Mouse (Mus musculus) CH12.LX (cell line): ENCODE measurements around the gene Prps1l1. TPM values are rescaled to one million over a fixed set of nuclear protein-coding genes. Genes with fewer than 3 reads are reported as not detected.

Experiments used
- DNase-seq: peaks from one replicate; pipeline ENCODE4 v3.0.0-alpha.2; 2013; ENCODE audit errors: extremely low read depth
- H3K27ac ChIP-seq: 2 replicates; pipeline ENCODE4 v1.5.1; 2012; ENCODE audit warnings: low read depth, mild to moderate bottlenecking, control low read depth, moderate library complexity; ENCODE audit not compliant: insufficient read depth
- H3K27me3 ChIP-seq: replicated peaks from 2 replicates; pipeline ENCODE3; 2012; ENCODE audit warnings: inconsistent platforms
- H3K36me3 ChIP-seq, 2 experiments: replicated peaks in 1 of 2; 2 replicates each; pipeline versions ENCODE3 to v1.6.1; 2012; ENCODE audit warnings: inconsistent platforms in 1 of 2, low read length in 1 of 2, mild to moderate bottlenecking in 1 of 2, mixed read lengths in 1 of 2, moderate library complexity in 1 of 2; ENCODE audit not compliant: control insufficient read depth in 1 of 2, insufficient read depth in 1 of 2
- H3K4me1 ChIP-seq, 2 experiments: 2 replicates each; pipeline ENCODE4 v1.6.1; 2012; ENCODE audit warnings: inconsistent platforms in 1 of 2, moderate library complexity in 1 of 2; ENCODE audit not compliant: insufficient read depth in 2 of 2, control insufficient read depth in 1 of 2
- H3K4me2 ChIP-seq: 2 replicates; pipeline ENCODE4 v1.6.1; 2012; ENCODE audit warnings: low read depth, mild to moderate bottlenecking, control low read depth; ENCODE audit not compliant: poor library complexity, insufficient read depth, severe bottlenecking
- H3K4me3 ChIP-seq, 3 experiments: fragments of 150-350 bp in 1 of 3; sonication (generic) in 1 of 3; replicated peaks in 1 of 3; 2 replicates each; pipeline versions ENCODE3 to v1.5.1; 2011 to 2012; ENCODE audit warnings: low read depth in 2 of 3, low read length in 2 of 3, mild to moderate bottlenecking in 2 of 3, moderate library complexity in 2 of 3, control low read depth in 1 of 3, improper control_type of control experiment in 1 of 3, inconsistent platforms in 1 of 3, mixed read lengths in 1 of 3; ENCODE audit not compliant: poor library complexity in 1 of 3
- H3K79me2 ChIP-seq: replicated peaks from 2 replicates; pipeline ENCODE4 v1.6.1; 2012; ENCODE audit warnings: mild to moderate bottlenecking, moderate library complexity; ENCODE audit not compliant: control insufficient read depth, poor library complexity, insufficient read depth, severe bottlenecking; ENCODE audit errors: extremely low read depth
- H3K9ac ChIP-seq: 2 replicates; pipeline ENCODE4 v1.6.1; 2012; ENCODE audit warnings: low read depth, mild to moderate bottlenecking, control low read depth, moderate library complexity; ENCODE audit not compliant: insufficient read depth
- H3K9me3 ChIP-seq: replicated peaks from 2 replicates; pipeline ENCODE3; 2012; ENCODE audit warnings: low read length, inconsistent platforms, mixed read lengths
- BHLHE40 ChIP-seq: IDR thresholded peaks from 2 replicates; pipeline ENCODE4 v1.6.1; 2011; ENCODE audit warnings: mild to moderate bottlenecking, low read depth, low read length, improper control_type of control experiment
- CHD2 ChIP-seq: IDR thresholded peaks from 2 replicates; pipeline ENCODE4 v1.6.1; 2011; ENCODE audit warnings: low read length, improper control_type of control experiment
- CTCF ChIP-seq, 2 experiments: IDR thresholded peaks in 1 of 2; conservative IDR thresholded peaks in 1 of 2; 2 replicates each; pipeline ENCODE4 v1.5.1; 2011 to 2012; ENCODE audit warnings: low read depth in 2 of 2, low read length in 2 of 2, improper control_type of control experiment in 1 of 2, inconsistent platforms in 1 of 2, mild to moderate bottlenecking in 1 of 2, moderate library complexity in 1 of 2
- E2F4 ChIP-seq: IDR thresholded peaks from 2 replicates; pipeline ENCODE4 v1.6.1; 2011; ENCODE audit warnings: low read depth, low read length, improper control_type of control experiment; ENCODE audit not compliant: insufficient replicate concordance
- HCFC1 ChIP-seq: IDR thresholded peaks from 2 replicates; pipeline ENCODE4 v1.6.1; 2012; ENCODE audit warnings: low read depth, mild to moderate bottlenecking, inconsistent platforms, low read length, improper control_type of control experiment
- JUN ChIP-seq: IDR thresholded peaks from 2 replicates; pipeline ENCODE4 v1.6.1; 2011; ENCODE audit warnings: low read depth, mild to moderate bottlenecking, low read length, improper control_type of control experiment, moderate library complexity; ENCODE audit not compliant: insufficient read depth
- KAT2A ChIP-seq: IDR thresholded peaks from 2 replicates; pipeline ENCODE4 v1.6.1; 2012; ENCODE audit warnings: low read length, improper control_type of control experiment, inconsistent platforms; ENCODE audit not compliant: insufficient replicate concordance
- MAX ChIP-seq: IDR thresholded peaks from 2 replicates; pipeline ENCODE4 v1.6.1; 2011; ENCODE audit warnings: low read length, improper control_type of control experiment
- MAZ ChIP-seq: IDR thresholded peaks from 2 replicates; pipeline ENCODE4 v1.6.1; 2012; ENCODE audit warnings: low read depth, mild to moderate bottlenecking, inconsistent platforms, low read length, improper control_type of control experiment, moderate library complexity
- MEF2A ChIP-seq: IDR thresholded peaks from 2 replicates; pipeline ENCODE4 v1.6.1; 2014; ENCODE audit warnings: low read depth, mild to moderate bottlenecking, inconsistent platforms, low read length, improper control_type of control experiment, borderline replicate concordance
- POLR2A ChIP-seq: IDR thresholded peaks from 2 replicates; pipeline ENCODE4 v1.6.1; 2011; ENCODE audit warnings: low read depth, mild to moderate bottlenecking, improper control_type of control experiment, low read length
- POLR2AphosphoS2 ChIP-seq: IDR thresholded peaks from 2 replicates; pipeline ENCODE4 v1.6.1; 2011; ENCODE audit warnings: low read depth, low read length, improper control_type of control experiment
- RAD21 ChIP-seq: IDR thresholded peaks from 2 replicates; pipeline ENCODE4 v1.6.1; 2011; ENCODE audit warnings: low read depth, mild to moderate bottlenecking, low read length, improper control_type of control experiment, moderate library complexity
- RCOR1 ChIP-seq: conservative IDR thresholded peaks from 2 replicates; pipeline ENCODE4 v1.6.1; 2012; ENCODE audit warnings: low read depth, mild to moderate bottlenecking, inconsistent platforms, low read length, improper control_type of control experiment
- TBP ChIP-seq: conservative IDR thresholded peaks from 2 replicates; pipeline ENCODE4 v1.6.1; 2011; ENCODE audit warnings: low read depth, low read length, improper control_type of control experiment
- TCF12 ChIP-seq: IDR thresholded peaks from 2 replicates; pipeline ENCODE4 v1.6.1; 2014; ENCODE audit warnings: low read depth, mild to moderate bottlenecking, inconsistent platforms, low read length, improper control_type of control experiment
- UBTF ChIP-seq: IDR thresholded peaks from 2 replicates; pipeline ENCODE4 v1.6.1; 2012; ENCODE audit warnings: low read depth, mild to moderate bottlenecking, inconsistent platforms, low read length, improper control_type of control experiment, moderate library complexity
- USF2 ChIP-seq: conservative IDR thresholded peaks from 2 replicates; pipeline ENCODE4 v1.6.1; 2011; ENCODE audit warnings: low read depth, low read length, improper control_type of control experiment
- ZC3H11A ChIP-seq: IDR thresholded peaks from 2 replicates; pipeline ENCODE4 v1.6.1; 2012; ENCODE audit warnings: low read depth, mild to moderate bottlenecking, inconsistent platforms, low read length, improper control_type of control experiment
- ZKSCAN1 ChIP-seq: IDR thresholded peaks from 2 replicates; pipeline ENCODE4 v1.6.1; 2012; ENCODE audit warnings: low read depth, inconsistent platforms, low read length, improper control_type of control experiment, borderline replicate concordance
- dilution Hi-C: fragments of 300-500 bp; cut with MboI; formaldehyde crosslinking; loops from 2 replicates; pipeline ENCODE4 v1.14.3; 2020; ENCODE audit warnings: low sequenced_read_pairs; ENCODE audit not compliant: extremely low pct_unique_long_range_greater_than_20kb, extremely low pct_ligation_motif_present
- in situ Hi-C: fragments of 300-500 bp; cut with MboI; formaldehyde crosslinking; loops from 3 replicates; pipeline ENCODE4 v1.14.3; 2019; ENCODE audit warnings: low sequenced_read_pairs, low pct_ligation_motif_present, low pct_unique_long_range_greater_than_20kb, mixed read lengths
- polyA plus RNA-seq: library from polyadenylated mRNA; unstranded; fragments of >175 nt; gene quantifications from 2 replicates; pipeline ENCODE4 v1.2.1, GENCODE M21; 2012; ENCODE audit warnings: low read depth; ENCODE audit not compliant: insufficient read length
- total RNA-seq, 2 experiments: library from RNA; depleted of rRNA; stranded (reverse); fragments of 300-350 nt in 1 of 2; fragments of >200 nt in 1 of 2; gene quantifications; 2 replicates each; pipeline ENCODE4 v1.2.3; 2012 to 2014

Gene Prps1l1
- total and polyA plus RNA-seq, 3 experiments: not detected

DNA sequence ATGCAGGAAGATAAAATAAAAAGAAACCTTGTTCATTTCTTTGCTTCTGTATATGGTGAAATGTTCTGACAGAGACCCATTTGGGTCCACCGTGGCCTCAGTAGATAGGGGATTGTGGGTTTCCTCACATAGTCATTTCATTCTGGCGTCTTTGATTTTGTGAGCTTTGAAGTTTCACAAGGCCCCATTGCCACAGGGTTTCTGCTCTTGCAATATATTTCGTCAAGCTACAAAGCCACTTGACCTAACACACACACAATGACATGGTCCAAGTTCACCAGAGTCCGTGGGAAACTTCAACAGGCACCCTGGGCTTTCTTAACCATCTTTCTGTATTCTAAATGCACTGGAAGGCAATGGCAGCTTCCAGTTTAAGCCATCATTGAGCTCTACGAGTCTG is 1.3 kb downstream of the Prps1l1 start:
- no peak overlapping the region for H3K4me3 ChIP-seq
- DNase-seq: no peak
- no peak overlapping the region for H3K4me2 ChIP-seq
- no peaks in the 10 kb centered on the region for H3K9me3 ChIP-seq
- peaks cover 0 to 8% of the 10 kb centered on the region in 2 experiments; a peak in 1 of 4 replicates for H3K4me1 ChIP-seq
- no peak overlapping the region for H3K27ac ChIP-seq
- in situ Hi-C loops: no loop called here
- no peaks in the 10 kb centered on the region for H3K79me2 ChIP-seq
- H3K27me3 ChIP-seq: no peaks in the 10 kb centered on the region
- dilution Hi-C loops: no loop called here
- H3K9ac ChIP-seq: no peak overlapping the region
- no peaks in the 10 kb centered on the region for H3K36me3 ChIP-seq
- no peak for TF ChIP-seq CHD2
- TF ChIP-seq JUN: no peak
- no peak for TF ChIP-seq ZKSCAN1
- TF ChIP-seq ZC3H11A: no peak
- TF ChIP-seq RAD21: no peak
- TF ChIP-seq CTCF (conservative IDR thresholded peaks at IDR 0.05 in 1 of 2, IDR thresholded peaks at IDR 0.05 in 1 of 2; ENCODE audit: low read depth in 2 of 2, low read length in 2 of 2): no peak
- TF ChIP-seq POLR2A: no peak
- no peak for TF ChIP-seq TBP
- TF ChIP-seq POLR2AphosphoS2: no peak
- TF ChIP-seq E2F4: no peak
- TF ChIP-seq USF2: no peak
- TF ChIP-seq HCFC1: no peak
- no peak for TF ChIP-seq MAZ
- no peak for TF ChIP-seq TCF12
- no peak for TF ChIP-seq MAX
- TF ChIP-seq RCOR1: no peak
- TF ChIP-seq UBTF: no peak
- no peak for TF ChIP-seq KAT2A
- TF ChIP-seq BHLHE40: no peak
- TF ChIP-seq, all 38 proteins: peak for 0

DNA sequence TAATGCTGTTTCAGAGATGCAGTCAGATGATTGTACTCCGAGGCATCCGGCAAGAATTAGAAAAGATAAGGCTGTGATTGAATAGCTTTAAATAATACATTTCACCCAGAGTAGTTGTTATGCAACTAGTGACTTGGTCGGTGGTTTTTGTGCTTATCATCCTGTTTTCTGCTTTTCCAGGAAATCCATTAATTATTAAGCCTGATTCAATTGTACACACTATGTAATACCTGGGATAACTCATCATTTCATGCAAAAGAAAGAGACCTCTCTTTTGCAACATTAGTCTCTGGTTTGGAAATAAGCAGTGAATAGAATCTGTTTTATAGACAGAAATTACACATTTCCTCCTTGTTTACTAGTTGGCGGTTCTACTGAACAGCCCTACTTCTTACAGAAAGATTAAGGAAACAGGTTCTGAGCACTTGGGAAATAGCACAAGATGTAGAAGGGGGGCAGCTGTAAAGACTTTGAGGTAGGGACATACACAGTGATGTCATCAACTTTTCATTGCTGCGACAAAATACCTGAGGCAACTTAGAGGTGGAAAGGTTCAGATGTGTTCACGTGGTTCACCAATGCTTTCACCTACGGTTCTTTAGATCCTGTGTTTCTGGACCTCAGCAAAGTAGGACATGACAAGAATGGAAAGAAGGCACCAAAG is 5.1 kb downstream of the Prps1l1 start:
- Histone ChIP-seq H3K27me3 (no peaks in the 10 kb centered on the region), H3K27ac (no peak overlapping the region), H3K4me3 (no peak overlapping the region), H3K9ac (no peak overlapping the region), H3K9me3 (no peaks in the 10 kb centered on the region), H3K4me1 (peaks cover 0 to 8% of the 10 kb centered on the region in 2 experiments; a peak in 1 of 4 replicates), H3K4me2 (no peak overlapping the region), H3K36me3 (no peaks in the 10 kb centered on the region), H3K79me2 (no peaks in the 10 kb centered on the region)
- in situ Hi-C loops (no loop called here), dilution Hi-C loops (no loop called here)
- TF ChIP-seq MEF2A (no peak), POLR2A (no peak)
- no peak for DNase-seq
